Mouse (Mus musculus): Measurements from ENCODE around the gene Jag2.

- no peak for TF ChIP-seq CTCF (IDR thresholded peaks at IDR 0.05; ENCODE audit: low read depth)
- TF ChIP-seq EP300 (optimal IDR thresholded peaks at IDR 0.05), result no peak
Measured at GRCm38 (mm10) chr12:112977156-112977555, 47.6 kb upstream of the Jag2 start.
